Mouse (Mus musculus): ENCODE data around the gene Ccdc47. TPM values are rescaled to one million over a fixed set of nuclear protein-coding genes. Genes with fewer than 3 reads are reported as not detected.
"Not testable (repeated sequence)": the region's sequence is repeated elsewhere in the genome, so short reads cannot be mapped to it uniquely, and the experiment has no call there.

Ccdc47 gene
- 100 to 1,000 TPM in 1 of 2 experiments, 10 to 100 TPM in 1; 82.8 to 101 TPM for total RNA-seq (2021)

DNA sequence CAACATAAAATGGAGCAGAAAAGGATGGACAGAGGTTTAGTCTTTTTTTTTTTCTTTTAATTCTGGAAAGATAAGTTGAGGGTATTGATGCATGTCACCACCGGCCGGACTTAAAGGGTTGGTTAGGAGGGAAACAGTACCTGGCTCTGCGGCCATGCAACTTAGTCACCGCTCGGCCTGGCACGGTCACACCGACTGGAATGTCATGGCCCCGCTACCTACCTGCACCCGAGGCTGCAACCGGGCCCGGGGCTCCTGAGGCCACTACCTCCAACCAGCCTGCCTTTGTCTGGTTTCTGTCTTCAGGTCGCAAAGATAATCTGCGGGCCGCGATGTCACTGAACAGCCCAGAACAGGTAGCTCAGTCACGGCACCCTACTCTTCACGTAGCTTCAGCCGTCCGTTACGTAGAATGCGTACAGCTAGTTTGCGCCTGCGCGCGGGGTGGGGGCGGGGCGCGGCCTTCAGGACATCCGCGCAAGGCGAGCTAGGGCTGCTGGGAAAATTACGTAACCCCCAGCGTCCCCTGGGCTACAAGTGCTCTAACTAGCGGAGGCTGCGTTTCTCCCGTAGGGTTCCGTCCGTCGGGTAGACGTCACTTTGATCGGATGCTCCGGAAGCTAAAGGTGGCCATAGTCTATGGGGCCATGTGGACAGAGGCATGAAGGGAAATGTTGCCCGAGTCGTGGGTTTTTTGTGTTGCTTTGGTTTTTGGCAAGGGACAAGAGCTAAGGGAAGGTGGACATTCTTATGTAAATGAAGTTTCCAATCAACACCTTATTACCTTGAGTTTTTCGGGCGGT is at the start of gene Ccdc47:
TSS of gene Ccdc47 (minus strand) at position 418 of the 803 bp plus-strand sequence.
- peak; percentile 95 to 96 for DNase-seq

DNA sequence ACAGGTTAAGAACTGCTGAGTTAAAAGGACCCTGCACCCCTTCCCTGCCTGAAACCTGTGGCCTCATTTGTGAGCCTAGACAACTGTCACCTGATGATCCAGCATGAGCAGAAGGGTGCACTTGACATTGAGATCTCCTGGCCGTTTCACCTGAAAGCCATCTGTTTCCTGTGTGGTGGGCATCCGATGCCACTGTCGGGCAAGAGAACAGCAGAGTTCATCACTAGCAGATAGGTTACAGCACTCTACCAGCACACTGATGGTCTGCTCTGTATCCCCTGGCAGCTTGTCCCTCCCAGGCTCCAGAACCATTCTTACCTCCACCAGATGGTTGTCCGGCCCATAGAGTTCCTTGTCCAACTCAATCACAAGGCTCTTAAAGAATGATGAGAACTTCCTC is 49.4 kb upstream of the Ccdc47 start:
- no peak for DNase-seq

DNA sequence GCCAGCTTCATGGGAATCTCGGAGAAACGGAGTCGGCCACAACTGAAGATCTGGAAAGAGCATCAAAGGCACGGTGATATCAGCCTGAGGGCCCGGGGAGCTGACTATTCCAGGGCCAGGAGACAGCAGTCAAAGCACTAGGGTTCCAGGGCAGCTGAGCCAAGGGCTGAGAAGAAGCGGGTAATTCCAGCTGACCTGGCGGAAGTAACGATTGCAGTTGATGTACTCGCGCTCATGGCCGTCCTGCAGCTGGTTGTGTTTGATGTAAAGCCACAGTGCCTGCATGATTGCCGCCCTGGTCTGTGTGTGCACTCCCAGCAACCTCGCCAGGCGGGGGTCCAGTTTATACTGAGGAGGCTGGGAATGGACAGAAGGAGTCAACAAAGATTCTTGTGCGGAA is 48.8 kb upstream of the Ccdc47 start:
- DNase-seq, result no peak

DNA sequence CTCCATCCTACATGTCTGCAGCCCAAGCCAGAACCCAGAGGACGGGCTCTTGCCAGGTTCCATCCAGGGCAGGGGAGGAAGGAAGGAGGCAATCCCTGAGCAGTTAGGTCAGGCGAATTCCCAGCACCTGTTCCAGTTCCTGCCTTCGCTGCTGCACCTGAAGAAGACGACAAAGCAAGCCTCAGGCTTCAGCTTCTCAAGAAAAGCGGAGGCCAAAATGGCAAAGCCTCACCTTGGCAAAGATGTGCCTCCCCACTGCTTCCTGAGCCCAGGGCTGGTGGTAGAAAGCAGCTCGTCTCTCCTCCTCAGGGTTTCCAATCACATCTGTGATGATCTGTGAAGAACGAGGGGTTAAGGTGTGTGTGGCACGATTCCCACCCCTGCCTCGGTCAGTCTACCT is 47.8 kb upstream of the Ccdc47 start:
- DNase-seq, result no peak

DNA sequence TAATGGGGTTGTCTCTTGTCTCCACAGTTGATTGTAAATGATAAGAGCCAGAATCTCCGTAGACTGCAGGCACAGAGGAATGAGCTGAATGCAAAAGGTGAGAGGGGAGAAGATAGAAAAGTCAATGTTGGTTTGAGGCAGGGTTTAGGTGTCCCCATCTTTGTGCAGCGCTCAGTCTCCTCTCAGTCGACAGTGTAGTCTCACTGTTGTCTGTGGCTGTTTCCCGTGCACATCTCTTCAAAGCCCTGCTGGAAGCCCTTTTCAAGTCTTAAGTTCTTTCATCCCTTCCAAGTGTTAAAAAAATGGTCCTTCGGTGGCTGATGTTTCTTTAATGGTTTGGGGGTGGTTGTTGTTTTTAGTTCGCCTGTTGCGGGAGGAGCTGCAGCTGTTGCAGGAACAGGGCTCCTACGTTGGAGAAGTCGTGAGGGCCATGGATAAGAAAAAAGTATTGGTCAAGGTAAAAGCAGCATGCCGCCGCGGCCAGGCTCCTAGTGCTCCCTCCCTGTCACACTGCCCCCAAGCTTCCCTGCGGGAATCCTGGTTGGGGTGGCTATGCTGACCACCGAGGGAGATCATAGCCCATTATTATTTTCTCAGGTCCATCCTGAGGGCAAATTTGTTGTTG is 44.8 kb upstream of the Ccdc47 start:
- DNase-seq, result no peak

DNA sequence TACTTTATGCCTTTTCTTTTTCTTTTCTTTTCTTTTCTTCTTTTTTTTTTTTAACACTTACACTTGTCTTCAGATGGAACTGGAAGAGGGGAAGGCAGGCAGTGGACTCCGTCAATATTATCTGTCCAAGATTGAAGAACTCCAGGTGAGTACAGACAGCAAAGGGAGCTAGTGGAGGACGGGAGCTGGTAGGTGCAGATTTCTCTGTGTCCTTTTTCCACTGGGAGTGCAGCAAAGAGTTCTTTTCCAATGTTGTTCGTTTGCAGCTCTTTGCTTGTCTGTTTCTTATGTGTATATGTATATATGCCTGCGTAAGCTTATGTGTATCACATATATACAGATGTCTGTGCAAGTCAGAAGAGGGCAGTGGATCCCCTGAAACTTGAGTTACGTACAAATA is 40.6 kb upstream of the Ccdc47 start:
- no peak for DNase-seq

DNA sequence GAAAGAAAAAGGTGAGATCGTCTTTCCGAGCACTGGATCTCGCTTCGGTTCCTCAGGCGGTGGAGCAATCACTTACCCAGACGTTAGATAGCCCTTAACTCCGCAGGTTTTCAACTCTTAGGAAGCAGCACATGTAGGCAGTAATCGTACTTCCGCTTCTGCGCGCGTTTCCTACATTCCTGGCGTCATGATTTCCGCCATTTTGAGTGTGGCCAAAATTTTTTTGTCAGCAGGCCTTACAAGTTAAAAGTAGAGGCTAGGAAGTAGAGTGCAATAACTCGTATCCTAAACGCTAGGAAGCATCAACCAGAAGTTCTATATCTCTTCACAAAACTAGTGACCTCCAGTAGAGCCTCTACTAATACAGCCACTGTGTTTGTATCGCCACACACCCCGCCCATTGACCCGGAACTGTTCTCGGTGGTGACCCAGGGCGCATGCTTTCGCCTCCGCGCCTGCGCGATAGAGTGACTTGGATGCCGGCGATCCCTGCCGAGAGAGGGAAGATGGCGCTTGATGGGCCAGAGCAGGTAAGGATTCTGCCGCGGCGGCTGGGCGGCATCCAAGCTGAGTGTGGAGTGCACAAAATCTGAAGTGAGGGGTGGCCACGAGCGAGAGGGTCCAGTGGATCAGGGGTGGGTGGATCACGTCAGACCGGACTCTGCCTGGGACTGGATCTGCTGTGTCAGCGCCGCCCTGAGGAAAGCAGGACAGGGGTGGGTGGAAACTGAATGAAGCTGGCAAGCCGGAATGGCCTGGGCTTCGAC is 39.7 kb upstream of the Ccdc47 start, which contains the start of the genes Ftsj3 and Psmc5:
TSS of gene Ftsj3 (minus strand) at position 395 of the 767 bp plus-strand sequence.
TSS of gene Psmc5 (plus strand) at position 470 of the 767 bp plus-strand sequence.
- peak; percentile 97 to 98 for DNase-seq

DNA sequence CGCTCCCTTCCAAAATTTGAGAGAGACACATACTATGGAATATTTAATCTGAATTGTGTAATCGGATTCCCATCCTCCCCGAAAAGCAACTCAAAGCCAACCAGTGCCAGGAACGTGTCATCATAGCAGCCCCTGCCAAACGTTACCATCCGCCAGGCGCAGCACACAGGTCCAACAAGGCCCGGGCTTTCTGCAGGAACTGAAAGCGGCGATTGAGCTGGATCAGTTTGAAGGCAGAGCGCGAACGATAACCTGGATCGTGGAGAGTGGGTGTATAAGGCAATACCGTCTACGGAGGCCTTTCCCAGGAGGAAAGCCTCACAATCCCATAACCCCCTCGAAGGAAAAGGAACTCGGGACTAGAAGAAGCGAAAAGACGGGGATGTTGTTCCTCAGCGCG is 39.0 kb upstream of the Ccdc47 start:
- no peak for DNase-seq

DNA sequence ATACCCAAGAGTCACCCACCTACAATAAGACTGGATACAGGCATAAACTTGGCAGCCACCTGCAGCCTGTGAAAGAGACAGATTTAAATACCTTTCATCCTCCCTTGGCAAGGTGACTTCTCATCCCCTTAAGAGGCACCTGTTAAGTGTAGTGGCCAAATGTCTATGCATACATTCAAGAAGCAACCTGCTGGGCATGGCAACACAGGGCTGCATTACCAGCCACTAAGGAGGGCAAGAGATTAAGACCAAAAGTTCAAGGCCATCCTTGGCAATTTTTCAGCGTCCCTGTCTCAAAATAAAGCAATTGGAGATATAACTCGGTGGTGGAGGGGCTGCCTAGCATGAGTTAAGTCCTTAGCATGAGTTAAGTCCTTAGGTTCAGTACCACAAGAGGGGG is 38.6 kb upstream of the Ccdc47 start:
- DNase-seq, result no peak

DNA sequence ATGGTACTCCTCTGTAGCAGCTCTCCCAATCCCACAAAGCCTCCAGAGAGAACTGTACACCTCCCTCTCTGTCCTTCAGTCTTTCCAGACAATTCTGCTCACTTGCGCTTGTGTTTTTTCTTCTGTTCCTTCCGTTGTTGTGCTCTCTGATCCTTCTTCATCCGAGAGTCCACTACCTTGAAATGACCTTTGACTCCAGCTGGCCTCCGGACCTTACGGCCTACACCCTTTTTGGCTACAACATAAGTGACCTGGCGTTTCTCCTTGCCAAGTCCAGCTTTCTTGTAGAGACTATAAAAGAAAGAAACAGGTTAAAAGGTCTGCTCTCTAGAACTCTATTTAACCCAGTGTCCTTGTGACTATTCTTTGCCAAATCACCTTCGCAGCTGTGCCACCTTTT is 33.2 kb upstream of the Ccdc47 start:
- DNase-seq, result no peak

DNA sequence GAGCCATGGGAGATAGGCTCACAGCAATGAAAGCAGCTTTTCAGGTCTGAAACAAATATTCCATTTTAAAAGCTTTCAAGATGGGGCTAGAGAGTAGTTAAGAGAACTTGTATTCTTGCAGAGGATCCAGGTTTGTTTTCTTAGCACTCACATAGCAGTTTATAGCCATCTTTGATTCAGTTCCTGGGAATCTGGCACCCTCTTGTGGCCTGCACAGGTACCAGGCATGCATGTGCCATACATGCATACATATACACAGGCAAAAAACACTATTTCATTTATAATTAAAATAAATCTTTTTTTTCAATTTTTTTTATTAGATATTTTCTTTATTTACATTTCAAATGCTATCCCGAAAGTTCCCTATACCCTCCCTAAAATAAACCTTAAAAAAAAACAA is 30.7 kb upstream of the Ccdc47 start:
- DNase-seq, result no peak

DNA sequence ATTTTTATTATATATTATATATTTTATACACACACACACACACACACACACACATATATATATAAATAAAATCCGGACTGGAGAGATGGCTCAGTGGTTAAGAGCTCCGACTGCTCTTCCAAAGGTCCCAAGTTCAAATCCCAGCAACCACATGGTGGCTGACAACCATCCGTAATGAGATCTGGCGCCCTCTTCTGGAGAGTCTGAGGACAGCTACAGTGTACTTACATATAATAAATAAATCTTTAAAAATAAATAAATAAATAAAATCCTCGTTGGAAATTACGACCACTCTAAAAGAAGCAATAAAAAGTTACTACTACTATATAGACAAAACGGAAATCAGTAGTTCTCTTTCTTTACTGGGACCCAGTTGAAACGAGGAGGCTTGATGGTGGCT is 17.8 kb upstream of the Ccdc47 start:
- not testable (repeated sequence) for DNase-seq

DNA sequence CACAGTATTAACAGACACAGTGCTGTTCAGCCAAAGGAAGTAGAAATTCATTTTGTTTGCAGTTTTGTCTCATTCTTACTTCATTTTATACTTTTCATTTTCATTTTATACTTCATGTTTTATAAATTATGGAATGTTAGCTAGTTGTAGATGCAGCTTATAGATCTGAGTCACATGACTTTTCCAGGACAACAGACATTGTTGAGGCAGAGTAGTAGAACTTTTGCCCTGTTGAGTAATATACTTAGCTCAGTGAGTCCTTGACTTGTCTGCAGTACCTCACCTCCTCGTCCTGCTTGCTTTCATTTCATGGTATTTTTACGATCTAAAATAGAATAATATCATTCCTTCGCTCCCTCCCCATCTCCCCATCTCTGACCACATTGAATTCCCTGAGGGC is 4.5 kb upstream of the Ccdc47 start:
- DNase-seq, result no peak

DNA sequence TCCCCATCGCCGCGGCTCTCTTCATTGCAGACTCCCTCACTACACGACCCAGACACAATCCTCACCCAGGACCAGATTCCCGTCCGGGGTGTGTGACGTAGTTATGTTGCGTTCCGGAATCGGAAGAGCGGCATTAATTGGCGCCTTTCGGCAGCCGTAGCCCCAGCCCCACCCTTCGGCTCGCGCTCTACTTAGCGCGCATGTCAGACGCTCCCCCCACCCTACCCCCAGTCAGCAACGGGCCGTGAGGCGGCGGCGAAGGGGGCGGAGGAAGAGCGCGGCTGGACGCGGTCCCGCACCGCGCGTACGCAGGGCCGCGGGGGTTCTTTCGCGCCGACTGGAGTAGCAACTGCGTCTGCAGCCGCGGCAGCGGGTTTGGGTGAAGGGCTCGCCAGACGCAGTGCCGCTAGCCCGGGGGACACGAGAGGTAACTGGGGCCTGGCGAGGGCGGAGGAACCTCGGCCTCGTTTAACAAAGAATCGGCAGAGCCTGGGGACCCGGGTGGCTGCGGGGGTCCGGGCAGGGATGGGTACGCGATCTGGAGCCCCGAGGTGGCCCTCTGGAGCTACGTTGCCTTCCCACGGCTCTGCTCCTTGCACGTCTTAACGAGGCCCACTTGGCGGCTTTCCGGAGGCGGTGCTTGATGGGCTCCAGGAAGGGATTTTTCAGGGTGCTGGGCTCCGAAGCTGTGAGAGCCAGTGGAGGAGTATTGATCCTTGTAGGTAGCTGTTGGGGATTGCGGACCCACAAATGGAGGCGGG is 766 bp upstream of the Ccdc47 start, which contains the start of gene Ddx42:
TSS of gene Ddx42 (plus strand) at position 197 of the 761 bp plus-strand sequence.
- DNase-seq, result peak; percentile 89 to 92

DNA sequence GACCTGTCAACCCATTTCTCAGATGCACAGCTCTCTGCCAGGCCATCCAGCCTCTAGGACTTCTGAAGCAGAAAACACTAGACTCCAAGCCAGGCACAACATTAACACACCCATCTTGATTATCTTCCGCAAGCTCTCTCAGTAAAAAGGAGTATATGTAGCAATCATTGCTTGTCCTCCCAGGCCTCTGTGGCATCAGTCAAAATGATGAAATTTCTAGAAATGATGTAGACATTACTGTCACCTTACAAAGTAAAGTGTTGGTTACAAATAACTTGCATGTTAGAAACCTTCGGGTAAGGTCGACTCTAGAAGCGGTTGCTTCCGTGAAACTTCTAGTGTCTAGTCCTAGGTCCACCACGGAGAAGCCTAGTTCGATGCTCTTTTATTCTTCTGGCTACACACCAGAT is 689 bp downstream of the Ccdc47 start:
- no peak for DNase-seq

DNA sequence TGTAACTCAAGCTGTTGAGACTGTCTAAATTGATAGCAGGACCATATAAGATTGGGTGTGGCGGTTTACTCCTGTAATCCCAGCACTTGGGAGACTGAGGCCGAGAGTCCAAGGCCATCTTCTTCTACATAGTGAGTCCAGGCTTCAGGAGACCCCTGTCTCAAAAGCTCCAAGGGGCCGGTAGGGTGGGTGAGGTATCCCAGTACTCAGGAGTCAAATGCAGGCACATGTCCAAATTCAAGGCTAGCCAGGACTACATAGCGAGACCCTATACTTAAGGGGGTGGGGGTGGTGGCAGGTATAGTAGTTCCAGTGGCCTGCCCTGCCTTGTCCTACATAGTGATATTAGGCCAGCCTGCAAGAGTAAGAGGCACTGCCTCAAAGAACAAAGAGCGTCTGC is 1.3 kb downstream of the Ccdc47 start:
- DNase-seq, result no peak

DNA sequence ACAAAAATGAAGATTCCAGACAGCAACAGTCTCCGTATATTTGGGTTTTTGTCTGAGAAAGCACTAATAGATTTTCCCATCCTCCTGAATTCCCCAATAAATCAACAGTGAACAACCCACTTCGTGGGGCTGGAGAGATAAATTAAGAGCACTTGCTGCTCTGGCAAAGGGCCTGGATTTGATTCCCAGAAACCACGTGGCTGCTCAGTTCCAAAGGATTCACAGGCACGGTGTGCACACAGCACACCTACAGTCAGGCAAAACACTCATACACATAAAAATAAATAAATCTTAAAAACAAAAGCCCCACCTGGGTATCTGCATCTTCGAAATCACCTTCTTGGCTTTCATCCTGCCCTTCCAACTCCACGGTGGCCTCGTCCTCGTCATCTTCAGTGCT is 3.4 kb downstream of the Ccdc47 start:
- peak in 1 of 2 experiments; percentile 17 for DNase-seq

DNA sequence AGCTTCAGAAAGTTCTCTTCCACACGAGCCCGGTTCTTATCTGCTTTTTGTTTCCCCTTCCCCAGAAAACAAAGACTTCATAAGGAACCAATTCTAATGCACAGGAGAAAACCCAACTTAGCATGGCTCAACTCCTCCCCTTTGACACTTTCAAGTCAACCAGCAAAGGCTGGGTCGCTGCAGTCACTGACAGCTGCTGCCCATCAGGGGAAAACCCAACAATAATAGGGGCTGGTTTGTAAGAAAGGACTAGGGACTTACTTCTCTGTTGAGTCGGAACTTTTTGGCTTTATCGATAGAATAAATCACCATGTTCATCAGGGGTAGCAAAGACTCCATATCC is 14.1 kb downstream of the Ccdc47 start, which contains the start of gene Strada:
TSS of gene Strada (minus strand) at position 46 of the 343 bp plus-strand sequence.
- DNase-seq, result no peak

DNA sequence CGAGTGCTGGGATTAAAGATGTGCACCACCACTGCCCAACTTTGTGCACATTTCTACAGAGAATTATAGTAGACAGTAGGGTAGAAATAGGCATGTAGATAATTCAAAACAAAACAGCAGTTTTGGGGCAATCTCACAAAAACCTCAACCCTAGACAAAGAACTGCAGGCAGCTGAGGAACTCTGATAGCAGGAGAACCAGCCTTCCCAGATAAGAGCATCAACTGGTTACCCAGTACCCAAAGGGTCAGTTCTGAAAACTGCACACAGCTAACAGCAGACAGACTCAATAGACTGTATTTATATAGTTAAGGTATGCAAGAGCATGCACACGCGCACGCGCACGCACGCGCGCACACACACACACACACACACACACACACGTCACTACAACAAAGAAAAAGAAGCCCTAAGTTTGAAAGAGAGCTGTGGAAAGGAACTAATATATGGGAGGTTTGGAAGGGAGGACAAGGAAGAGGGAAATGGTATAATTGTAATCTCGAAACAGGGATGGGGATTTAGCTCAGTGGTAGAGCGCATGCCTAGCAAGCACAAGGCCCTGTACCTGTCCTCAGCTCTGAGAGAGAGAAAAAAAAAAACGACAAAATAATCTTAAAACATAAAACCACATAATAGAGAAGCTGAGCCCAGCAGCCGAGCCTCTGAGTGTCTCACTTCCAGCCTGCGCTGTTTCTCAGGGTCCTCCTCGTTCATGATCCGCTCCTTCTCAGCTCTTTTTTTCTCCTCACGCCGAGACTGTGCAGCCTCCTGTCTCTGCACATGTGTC is 14.6 kb downstream of the Ccdc47 start:
- DNase-seq, result no peak

DNA sequence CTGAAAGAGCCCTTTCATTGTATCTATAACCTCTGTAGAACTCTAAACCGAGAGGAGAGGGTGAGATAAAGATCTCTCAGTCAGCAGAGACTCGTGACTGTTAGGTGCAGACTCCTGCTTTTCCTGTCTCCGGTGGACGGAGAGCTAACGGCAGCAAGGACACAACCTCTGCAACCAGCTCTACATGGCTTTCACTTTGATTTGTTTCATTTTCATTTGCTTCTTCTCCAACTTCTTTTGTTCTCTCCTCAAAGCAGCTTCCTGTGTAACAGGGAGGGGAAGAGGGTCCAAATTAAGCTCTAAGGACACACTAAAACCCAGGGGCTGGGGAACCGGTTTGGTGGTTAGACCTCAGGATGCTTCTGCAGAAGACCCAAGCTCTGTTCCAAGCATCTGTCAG is 15.4 kb downstream of the Ccdc47 start:
- DNase-seq, result no peak

DNA sequence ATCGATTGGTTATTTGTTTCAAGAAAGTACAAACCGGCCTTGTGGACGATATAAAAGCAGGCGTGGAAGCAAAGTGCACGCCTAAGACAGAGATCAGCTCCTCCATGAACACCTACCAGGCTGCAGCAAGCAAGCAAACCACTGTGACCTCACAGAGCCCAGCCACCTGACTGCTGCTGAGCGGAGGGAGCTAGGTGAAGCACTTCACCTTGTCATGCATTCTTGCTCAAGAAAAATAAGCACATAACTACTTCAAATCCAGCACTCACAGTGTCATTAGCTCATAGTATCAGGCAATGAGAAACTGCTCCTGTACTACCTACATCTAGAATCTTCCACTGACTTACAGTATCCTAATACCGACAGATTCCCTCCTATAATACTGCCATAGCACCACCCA is 16.1 kb downstream of the Ccdc47 start:
- not testable (repeated sequence) for DNase-seq
